Mouse (Mus musculus): ENCODE measurements around the gene Ddx55.

The Ddx55 gene

DNA sequence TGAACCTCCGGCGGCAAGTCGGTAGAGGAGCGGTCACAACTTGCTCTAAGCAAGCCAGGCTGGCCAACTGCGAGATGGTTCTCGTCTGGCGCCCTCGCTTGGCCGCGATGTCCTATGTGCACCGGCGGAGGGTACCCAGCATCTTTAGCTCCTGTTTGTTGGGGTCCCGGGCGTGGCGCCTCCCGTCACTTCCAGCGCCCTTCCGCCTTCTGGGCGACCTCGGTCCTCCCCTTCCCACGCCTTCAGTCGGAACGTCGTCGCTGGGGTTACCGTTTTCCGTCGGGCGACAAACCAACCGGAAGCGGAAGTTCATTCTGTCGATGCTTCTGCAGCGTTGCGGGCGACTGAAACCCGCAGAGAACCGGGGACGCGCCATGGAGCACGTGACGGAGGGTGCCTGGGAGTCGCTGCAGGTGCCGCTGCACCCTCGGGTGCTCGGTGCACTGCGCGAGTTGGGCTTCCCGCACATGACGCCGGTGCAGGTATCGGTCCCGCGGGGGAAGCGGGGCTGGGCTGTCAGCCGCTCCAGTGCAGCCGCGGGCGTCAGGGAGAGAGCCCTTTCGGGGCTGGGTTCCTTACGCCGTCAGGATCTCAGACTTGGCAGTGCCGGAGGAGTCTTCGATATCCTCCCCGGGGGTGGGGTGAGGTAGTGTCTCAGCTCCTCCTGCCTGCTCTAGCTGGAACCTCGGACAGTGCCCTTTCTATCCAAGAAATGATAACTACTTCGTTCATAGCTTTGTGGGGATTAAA is at the start of gene Ddx55:
TSS of gene Ddx55 (plus strand) at position 307 of the 750 bp plus-strand sequence.
- peak; percentile 86 for DNase-seq

DNA sequence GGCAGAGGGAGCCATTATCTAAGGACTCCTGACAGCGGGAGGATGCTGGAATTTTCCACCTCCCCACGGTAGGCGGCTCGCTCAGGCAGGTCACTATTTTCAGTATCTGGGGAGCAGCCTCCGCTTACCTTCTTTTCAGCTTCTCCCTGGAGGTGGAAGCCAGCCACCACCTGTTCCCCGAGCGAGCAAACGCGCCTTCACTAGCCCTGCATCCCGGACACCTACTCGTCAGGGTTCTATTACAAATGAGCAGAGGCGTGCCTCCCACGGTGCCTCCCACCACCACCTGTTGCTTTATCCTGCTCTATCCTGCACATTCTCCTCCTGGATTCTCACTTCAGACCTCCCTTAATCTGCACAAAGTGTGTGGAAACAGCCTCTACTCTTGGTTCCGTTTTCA is 48.9 kb upstream of the Ddx55 start:
- DNase-seq = no peak

DNA sequence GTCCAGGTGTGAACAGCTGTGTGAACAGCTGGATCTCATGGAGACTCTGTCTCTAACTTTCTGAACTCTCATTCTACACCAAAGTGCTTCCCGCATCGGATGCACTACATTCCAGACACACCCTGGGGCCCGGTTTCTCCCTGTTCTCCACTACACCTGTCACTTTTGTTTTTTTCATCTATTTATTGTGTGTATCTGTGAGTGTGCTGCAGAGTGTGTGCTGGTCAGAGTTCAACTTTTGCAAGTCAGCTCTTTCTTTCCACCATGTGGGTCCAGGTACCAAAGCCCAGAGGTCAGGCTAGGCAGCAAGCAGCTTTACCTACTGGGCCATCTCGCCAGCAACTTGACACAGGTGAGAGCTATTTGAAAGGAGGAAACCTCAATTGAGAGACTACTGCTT is 47.4 kb upstream of the Ddx55 start:
- DNase-seq = no peak

DNA sequence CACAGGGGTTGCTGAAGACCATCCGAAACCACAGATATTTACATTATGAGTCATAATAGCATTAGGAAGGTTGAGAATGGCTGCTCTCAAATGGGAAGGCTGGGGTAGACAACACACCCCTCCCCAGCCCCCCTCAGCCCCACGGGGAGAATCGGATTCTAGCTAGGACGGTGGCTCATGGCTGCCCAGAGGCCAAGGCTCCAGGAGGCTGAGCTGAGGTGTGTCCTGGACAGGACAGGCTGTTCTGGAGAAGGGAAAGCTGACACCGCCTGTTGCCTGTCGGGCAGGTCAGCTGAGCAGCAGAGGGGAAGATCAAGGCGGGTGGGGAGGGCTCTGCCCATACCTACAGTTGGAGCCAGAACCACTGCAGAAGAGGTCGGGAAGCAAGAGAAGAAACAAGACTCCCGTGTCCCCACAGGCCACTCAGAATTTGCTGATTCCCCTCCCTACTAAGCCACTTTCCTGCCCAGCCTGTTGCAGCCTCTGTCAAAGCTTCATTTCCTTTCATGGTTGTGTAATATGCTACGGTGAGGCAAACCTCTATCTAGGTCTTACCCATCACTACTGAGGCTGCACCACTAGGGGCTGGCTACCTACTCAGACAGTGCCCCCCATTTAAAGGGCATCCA is 45.8 kb upstream of the Ddx55 start:
- DNase-seq = no peak

DNA sequence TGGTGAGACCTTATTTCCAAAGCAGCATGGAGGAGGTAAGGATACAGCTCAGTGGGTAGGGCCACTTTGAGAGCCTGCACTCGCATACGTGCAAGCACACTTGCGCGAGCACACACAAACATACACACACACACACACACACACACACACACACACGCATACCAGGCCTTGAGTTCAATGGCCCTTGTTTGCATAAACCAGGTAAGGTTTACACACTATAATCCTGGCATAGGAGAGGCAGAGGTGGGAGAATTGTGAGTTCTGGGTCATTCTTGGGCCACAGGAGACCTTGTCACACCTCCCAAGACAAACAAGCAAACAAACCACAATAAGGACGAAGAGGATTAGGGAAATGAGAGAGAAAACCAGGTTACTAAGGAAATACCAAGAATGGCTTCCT is 43.5 kb upstream of the Ddx55 start:
- no peak for DNase-seq

DNA sequence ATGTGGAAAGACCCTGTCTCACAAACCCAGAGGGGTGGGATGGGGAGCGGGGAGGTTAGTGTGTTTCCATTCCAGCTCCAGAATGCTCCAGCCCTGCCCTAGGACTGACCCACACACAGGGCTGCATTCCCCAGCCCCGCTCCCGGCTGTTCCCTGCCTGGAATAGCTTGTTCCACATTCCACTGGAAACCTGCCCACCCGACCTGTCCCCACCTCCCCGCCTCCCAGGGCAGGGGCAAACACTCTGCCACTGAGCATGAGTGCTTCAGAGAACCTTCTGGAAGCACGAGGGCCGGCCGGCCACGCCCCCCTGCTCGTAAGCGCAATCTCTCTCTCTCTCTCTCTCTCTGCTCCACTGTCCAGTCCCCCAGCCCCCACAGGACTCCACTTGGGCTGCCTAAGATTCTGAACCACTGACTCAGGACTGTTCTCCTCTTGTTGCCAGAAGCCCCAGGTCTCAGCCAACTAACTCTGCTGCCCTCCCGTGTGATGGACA is 42.9 kb upstream of the Ddx55 start:
- peak; percentile 89 for DNase-seq

DNA sequence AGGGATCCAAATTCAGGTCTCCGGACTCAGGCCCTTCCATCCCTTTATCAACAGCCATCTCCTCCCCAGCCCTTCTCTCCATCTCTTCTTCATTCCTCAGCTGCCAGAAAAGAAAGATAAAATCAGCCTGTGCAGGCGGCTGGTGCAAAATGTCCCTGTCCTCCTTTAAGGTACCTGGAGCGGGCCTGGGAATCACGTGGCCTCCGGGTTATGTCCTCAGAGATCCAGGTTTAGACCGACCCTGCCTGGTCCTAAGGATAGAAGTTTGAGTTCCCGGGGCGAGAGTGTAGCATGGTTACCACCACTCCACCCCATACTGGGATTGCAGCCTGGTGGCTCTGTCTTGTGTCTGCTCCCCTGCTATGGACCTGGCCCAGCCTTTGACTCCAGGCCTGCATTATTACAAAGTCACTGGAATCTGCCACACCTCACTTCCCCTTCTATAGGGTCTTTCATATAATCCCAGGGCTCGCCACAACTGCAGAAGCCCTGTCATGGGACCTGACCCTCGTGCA is 42.1 kb upstream of the Ddx55 start:
- DNase-seq = no peak

DNA sequence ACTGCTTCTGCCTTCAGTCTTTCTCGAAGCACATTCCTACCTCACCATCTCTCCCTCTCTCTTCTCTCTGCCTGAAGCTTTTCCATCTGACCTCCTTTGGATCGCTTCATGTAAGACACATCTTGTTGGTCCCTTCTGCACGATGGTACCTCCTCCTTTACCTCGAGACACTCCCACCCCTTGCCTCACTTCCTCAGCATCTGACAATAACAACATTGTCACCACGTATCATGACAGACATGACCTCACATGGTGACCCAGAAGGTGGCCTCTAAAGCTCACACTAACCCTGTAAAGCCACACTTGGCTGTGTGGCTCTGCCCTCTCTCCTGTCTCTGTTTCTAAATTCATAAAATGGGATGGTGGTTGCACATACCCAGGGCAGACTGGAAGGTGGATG is 36.9 kb upstream of the Ddx55 start:
- DNase-seq = no peak

DNA sequence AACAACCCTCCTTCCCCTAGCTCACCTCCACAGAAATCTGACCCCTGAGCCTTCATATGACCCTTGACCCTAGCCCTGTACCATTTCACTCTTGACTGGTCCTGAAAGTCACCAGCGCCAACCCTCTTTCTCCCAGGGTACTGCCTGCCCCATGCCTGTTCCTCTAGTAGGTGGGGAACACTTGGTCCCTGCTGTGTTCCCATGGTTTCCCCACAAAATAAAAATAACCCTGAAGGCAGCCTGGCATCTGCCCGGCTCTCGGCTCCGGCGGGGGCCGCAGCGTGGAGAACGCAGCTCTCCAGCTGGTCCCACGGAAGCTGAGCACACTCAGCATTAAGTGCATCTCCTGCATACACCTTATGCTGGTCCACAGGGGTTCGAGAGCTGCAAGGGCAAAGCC is 34.0 kb upstream of the Ddx55 start:
- DNase-seq = no peak

DNA sequence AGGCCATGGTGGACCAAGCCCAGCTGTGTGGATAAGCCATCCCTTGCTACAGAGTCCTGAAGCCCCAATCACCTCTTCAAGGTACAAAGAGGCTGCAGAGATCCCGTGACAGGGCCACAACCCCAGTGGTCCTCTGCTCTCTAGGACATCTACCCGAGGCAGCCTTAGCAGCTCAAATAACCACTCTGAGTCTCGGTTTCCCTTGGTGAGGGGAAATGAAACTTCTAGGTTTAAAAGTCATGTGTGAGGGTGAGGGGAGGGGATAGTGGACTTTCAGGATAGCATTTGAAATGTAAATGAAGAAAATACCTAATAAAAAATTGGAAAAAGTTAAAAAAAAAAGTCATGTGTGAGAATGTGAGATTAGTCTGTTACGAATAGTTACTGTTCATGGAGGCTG is 31.1 kb upstream of the Ddx55 start:
- DNase-seq = no peak

DNA sequence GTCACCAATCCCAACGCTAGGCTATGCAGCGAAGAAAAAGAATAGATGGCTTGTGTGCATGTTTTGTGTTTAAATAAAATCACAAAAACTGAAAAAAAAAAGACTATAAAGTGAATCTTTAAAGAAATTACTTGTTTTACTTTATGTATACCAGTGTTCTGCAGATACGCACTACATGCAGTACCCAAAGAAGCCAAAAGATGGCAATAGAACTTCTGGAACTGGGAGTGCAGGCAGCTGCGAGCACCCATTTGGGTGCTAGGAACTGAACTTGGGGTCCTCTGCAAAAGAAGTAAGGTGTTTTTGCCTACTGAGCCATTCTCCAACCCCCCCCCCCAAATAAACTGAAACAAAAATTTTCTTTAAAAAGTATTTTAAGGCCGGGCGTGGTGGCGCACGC is 29.6 kb upstream of the Ddx55 start:
- no peak for DNase-seq

DNA sequence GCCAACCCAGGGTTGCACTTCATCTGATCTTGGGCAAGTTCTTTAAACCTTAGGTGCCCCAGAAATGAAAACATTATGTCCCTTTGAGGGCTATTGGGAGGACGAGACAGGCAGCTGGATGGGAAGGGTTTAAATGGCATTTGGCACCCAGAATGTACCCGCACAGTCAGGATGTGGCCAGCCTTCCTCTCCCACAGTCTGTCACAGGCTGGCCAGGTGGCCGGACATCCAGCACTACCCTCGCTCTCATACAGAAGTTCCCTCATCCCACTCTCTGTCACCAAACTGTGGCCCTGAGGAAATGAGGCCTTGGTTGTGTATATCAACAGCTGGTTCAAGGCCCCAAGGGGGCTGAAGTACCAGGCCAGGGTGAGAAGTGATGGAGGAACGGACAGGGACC is 27.7 kb upstream of the Ddx55 start:
- DNase-seq = no peak

DNA sequence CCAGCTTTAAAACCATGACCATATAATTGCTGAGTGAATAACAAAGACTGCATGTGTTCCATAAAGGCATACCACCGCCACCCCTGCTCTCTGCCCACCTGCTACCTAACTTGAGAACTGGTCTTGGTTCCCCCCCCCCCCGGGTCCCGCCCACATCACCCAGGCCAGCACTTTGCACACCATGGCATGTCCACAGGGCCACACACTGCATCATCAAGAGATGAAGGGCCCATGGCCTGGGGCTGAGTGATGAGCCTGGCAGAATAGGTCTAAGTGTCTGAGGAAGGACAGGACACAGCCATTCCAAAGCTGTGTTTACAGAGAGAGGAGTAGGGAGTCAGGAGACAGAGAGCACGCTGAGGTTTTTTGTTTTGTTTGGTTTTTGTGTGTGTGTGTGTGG is 24.3 kb upstream of the Ddx55 start:
- no peak for DNase-seq

DNA sequence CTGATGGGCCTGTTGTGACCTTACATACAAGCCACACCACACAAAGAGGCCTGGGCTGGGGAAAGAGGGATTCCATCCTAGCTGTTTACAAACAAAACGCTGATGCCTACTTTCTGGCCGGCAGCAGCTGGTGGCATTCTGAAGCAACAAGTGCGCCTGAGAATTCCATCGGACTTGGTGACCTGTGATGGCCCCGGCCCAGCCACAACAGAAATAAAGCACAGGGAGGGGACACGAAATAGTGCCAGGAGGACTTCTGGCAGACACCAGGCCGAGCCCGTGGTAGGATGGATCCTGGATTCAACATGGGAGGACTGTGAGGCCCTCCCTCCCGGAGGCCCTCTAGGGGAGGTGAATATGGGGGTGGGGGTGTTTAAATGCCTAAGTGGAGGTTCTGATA is 23.9 kb upstream of the Ddx55 start:
- DNase-seq = no peak

DNA sequence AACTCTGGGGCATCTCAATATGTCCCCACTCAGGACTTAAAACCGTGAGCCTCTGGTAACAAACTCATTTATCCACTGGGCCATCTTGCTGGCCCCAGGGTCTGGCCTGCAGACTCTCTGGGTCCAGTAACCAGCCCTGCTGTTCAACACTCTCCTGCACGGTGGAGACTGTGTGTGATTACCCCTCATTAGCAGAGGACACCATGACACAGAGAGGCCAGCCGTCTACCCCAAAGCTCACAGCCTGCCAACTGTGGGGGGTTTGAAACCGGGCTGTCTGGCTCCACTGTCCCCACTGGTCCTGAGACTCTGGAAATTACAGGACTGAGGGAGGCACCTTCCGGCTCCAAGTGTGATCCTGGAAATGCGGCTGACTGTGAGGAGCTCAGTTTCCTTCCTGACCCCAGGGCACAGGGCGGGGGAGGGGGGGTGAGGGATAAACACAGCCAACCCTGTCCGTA is 23.4 kb upstream of the Ddx55 start:
- DNase-seq = peak; percentile 40

DNA sequence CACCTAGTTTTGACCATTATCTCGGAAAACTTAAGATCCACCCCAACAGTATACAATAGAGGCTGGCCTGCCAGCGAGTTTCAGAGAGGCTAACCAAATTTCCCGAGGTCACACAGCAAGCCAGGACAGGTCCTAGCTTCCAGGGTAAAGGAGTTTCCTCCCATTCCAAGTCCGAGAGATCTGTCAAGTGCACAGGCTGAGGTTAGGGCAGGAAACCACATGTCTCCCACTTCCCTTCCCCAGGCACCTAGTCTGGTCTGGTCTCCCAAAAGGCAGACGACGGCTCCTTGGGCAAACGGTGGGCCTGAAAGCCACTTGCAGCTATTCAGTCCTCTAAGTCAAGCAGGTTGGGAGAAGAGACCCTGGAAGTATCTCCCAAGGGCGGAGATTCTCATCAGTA is 23.0 kb upstream of the Ddx55 start:
- no peak for DNase-seq

DNA sequence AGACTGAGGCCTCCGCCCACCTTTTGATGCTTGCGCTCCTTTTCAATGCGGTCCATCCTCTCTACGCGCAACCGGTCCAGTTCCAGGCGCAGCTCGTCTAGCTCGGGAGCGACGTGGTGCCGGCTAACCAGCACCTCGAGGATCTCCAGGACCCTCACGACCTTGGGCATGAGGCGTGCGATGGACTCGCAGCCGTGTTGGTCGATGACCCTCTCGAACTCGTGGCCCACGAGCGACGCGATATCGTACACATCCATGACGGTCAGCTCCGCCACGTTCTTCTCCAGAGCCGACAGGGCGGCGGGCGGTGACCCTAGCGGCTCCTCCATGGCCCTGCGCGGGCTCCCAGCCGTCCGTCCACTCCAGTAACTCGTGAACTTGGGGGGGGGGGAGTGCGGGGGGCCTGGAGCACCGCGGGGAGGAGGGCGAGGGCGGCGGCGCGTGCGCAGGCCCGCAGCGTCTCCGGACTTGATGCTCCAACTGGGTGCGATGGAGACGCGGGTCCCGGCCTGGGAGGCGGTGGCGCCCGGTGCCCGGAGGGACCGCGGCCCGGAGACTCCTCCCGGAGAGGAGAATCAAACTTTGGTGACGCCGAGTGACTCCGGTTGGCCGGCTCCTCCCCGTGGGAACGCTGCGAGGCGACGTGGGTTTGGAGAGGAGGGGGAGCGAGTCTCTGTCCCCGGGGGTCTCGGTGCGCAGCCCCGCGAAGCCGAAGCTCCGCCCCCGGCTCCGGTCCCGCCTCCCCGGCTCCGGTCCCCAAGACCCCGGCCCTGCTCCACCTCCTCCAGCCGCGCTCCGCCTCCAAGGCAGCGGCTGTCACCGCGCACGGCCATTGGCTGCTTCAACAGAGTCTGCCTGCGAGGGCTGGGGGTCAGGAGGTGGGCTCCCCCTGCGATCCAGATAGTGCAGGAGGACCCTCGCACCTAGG is 21.7 kb upstream of the Ddx55 start, which contains the start of gene Rilpl1:
TSS of gene Rilpl1 (minus strand) at position 737 of the 928 bp plus-strand sequence.
- DNase-seq = peak; percentile 74

DNA sequence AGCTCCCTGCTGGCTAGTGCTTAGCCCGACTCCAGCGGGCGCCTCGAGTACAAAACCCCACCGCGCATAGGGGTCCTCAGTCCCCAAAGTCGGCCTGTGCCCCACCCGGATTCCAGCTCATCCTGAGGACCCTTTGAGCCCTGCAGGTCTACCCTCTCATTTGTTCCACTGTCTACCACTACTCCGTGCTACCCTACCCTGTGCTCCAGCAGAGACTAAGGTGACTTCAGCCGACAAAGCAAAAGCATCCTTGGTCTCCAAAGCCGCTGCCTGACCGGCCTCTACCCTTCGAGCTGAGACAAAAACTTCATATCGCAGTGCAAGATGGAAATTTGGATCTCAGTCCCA is 21.1 kb upstream of the Ddx55 start:
- DNase-seq = no peak

DNA sequence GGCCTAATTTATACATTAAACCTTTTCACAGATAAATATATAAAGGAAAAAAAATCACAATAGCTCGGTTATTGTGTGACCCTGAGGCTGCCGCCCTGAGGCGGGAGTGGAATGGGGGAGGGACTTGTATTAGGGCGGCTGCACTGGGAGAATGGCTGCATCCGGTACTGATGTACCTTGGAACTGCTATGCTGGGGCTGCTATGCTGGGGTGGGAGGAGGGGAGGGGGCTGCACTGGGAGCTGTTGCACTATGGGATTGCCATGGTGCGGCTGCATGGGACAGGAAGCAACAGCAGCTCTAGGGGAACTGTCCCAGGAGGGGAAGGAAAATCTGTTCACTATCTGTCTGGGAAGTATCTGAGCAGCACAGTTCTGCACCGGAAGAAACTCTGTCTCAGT is 20.2 kb upstream of the Ddx55 start:
- DNase-seq = no peak

DNA sequence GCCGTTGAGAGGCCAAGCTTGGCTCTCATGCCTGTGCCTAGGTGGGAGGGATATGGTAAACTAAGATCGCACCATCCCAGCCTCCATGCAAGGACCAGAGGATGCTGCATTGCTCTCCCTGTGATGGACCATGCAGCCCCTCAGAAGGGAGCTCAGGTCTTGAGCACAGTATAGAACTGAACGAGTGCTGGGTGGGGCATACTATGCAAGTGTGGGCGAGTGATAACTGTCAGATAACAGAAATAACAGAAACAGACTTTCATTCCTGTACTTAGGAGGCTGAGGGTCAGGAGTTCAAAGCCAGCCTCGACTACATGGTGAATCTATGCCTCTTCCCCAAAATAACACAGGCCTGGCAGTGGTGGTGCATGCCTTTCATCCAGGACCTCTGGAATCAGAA is 17.6 kb upstream of the Ddx55 start:
- DNase-seq = no peak

DNA sequence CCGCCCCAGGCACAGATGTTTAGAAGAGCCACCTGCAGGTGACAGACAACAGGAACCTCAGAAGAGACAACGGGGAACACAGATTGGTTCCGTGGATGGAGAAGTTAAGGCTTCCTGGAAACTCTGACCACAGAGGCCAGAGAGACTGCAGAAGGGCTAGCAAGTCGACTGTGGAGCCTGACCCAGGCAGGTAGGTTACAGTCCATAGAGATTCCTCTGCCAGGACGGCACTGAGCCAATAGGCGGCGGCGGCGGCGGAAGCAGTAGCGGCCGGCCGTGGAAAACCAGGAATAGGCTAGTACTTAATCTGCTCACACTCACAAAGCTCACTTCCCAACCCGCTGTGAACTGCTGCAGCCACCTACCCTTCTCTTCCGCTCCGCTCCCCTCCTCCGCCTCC is 15.9 kb upstream of the Ddx55 start:
- DNase-seq = peak; percentile 83

DNA sequence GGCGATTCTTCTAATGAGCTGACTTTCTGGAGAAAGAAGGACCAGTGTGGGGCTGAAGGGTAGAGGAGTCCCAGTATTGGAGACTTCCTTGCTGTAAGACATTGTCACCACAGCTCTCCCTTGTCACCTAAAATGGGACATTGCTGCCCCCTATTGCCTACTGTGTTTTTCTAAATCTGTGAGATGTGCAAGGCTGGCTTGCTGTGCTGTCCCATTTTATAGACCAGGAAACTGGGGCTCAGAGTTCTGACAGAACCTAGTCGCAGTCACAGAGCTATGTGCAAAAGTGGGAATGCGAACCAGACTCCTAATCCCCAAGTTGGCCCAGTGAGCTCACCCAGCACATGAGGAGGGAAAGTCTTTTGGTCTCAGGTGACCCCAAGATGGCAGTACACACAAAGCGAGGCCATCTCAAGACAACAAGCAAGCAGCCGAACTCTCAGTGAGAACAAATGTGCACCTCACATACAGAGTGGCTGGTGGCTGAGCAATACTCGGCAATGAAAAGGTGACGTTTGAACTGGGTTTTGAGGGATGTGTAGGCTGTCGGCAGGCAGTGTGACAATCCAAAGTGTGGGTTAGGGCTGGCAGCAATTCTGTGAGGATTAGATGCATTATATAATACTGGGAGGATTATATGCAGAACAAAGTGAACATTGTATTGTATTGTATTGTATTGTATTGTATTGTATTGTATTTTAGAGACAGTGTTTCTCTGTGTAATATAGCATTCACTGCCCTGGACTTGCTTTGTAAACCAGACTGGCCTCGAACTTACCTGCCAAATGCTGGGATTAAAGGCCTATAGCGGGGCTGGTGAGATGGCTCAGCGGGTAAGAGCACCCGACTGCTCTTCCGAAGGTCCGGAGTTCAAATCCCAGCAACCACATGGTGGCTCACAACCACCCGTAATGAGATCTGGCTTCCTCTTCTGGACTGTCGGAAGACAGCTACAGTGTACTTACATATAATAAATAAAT is 13.6 kb upstream of the Ddx55 start:
- peak; percentile 58 for DNase-seq

Data from kidney, adult 11 months (tissue).